Mouse (Mus musculus) left cerebral cortex, adult 18-20 months (tissue): ENCODE data around the gene Hp1bp3. TPM values are rescaled to one million over a fixed set of nuclear protein-coding genes. Genes with fewer than 3 reads are reported as not detected.

ENCODE experiments used
- DNase-seq, 2 experiments: peaks; one replicate each; pipeline ENCODE4 v3.0.0; 2021 to 2022; ENCODE audit warnings: low spot score in 2 of 2, mixed read lengths in 1 of 2
- total RNA-seq, 2 experiments: library from RNA; stranded (reverse); gene quantifications; 2 replicates each; pipeline ENCODE4 v1.2.3; 2021

The Hp1bp3 gene
- total RNA-seq, 2 experiments from 2014 or later = 189 to 191 TPM

DNA sequence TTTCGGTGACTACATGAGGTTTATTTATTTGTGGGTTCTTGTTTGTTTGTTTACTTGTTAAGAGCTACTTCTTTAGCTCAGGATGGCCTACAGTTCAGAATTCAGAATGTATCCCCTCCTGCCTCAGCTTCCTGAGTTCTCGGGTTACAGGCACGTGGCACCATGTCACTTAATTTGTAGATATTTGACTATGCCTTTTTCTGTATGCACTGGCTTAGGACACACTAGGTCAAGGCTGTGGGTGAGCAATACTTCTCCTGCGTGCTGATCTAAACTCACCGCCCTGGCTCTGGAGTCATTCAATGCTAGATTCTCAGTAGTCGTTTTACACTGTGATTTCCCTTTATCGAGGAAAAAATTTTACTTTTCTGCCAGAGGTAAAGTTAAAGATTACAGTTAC is 4.7 kb downstream of the Hp1bp3 start:
- no peak for DNase-seq

DNA sequence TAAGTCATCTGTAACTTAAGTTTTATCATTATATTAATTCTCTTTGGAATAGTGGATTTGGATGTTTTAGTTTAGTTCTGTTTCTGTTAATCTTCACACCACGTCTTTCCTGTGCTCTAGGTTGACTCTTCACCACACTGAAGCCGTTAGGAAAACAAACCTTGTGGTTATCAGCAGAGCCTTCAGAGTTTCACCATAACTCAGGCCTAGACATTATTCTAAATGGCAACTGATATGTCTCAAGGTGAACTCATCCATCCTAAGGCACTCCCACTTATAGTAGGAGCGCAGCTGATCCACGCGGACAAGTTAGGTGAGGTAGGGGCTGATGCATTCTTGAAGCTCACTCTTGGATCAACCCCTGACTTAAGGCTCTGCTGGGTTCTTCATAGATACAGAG is 5.3 kb downstream of the Hp1bp3 start:
- no peak for DNase-seq

DNA sequence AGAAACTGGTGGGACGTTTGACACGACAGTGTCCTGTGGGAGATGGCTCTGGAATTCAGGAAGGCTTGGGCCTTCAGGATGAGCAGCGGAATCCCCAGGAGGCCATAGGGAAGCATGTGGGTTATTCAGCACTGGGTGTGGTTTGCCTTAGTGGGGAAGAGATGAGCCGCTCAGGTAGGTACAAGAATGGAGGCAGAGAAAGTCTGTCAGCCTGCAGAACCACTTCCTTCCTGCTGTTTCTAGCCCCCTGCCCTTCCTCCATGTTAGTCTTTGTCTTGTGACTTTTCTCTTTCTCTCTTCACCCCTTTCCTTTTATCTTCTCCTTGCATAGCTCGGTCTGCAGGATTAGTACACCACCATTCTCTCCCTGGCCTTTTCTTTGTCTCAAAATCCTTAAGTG is 6.3 kb downstream of the Hp1bp3 start:
- no peak for DNase-seq

DNA sequence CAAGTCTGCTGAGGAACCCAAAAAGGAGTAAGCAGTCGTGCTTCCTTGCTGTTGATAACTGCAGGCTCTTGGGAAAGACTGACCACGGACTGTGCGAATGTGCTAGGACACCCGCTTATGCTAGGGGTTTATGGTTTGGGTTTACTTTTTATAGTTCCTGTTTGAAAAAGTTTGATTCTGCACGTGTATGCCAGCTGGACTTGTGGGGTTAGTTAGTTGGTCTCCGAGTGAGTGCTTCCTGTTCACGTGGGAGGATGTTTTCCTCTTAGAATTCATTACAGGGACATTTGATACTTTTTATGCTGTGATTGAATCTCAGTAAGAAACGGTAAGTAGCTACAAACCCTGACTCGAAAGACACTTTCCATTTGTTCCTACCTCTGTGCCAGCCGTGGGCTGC is 7.5 kb downstream of the Hp1bp3 start:
- no peak for DNase-seq

DNA sequence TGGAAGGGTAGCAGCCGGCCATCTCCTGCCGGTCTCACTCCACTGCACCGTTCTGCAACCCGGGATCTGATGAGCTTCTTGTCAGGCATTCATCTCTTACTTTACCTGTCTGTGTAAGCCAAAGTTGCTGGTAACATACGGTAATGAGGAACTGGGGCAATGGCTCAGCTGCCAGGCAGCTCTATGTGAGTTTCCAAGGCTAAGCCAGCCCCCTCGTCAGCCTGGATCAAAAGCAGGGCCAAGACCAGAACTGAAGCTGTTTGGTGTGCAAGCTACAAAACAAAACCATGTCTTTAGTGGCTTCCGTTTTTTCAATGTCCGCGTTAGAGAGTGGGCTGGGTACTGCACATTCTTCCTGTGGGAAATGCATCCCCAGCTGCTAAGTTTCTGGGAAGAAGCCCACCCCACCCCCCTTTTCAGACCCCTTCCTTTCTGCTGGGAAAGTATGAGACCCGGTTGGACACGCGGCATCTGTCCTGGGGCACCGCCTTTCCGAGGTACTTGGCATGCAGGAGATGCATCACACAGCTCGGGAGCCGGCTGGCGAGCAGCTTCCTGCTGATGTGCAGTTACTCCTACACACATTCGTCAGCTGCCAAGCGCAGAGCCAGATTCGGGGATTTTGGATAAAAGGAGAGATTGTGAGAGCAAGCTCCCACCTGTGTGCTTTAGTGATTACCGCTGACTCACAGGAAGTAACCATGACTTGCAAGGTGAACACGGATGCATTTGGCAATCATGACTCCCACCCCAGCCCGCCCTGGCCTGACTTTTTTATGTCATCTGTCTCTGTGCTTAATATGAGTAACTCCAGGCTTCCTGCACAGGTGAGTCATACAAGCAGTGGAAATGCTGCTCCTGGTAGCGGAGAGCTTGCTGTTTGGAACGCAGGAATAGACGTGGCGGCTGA is 30.9 kb downstream of the Hp1bp3 start:
- peak; percentile 82 to 83 for DNase-seq

DNA sequence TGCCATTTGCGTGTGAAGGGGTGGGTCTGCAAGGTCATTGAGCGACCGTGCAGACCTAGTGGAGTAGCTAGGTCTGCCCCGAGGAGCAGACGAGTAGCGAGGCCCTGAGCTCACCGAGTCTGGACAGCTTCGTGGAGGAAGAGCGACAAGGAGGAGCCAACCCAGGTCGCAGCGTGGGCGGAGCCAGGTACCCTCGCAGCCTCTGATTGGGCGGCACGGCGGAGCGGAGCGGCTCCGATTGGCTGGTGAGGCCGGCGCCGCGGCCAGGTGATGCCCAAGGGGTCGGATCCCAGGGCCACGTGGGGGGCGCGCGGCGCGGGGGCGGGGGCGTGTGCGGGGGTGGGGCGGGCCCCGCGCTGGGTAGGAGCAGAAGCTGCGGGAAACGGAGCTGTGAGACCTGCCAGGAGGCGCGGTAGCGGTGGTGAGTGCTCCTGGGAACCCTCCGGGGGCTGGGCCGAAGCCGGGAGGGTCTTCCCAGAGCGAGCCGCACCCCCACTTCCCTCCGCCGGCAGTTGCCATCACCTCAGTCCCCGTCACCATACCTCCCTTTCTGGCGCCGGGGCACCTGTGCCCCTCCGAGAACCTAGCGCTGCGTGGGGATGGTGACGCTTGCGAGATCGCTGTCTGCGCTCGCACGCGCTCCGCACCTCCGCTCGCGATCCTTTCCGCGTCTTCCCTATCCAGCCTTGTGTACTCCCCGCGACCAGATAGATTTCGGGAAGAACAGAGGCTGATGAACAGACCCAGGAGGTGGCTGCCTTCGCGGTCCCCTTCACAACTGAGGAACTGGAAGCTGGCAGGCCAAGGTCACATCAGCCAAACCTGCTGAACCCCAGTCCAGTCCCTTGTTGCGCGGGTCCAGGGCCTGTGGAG is 34.2 kb downstream of the Hp1bp3 start, which contains the start of the genes Sh2d5 and Kif17:
Sh2d5 (plus strand) TSS at position 316 of the 873 bp plus-strand sequence.
Kif17 (plus strand) TSS at position 348 of the 873 bp plus-strand sequence.
- DNase-seq = peak; percentile 91 to 95

DNA sequence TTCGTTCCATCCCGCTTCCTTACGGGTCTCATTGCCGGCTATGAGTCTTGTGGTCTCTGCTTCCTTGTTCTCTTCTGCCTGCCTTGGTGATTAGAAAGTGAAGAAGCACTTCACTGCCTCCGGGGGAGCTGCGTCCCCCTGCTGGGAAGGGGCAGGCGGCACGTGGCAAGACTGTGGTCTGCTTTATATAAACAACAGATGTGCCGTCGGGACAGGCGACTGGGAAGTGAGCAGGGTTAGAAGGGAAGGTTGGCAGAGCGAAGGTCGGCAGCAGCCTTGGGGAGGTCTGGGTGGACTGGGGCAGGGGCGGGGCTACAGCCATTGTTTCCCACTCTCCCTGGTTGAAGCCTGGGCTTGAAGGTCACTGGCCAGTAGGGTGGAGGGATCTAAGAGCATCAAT is 35.7 kb downstream of the Hp1bp3 start:
- peak; percentile 37 to 39 for DNase-seq

DNA sequence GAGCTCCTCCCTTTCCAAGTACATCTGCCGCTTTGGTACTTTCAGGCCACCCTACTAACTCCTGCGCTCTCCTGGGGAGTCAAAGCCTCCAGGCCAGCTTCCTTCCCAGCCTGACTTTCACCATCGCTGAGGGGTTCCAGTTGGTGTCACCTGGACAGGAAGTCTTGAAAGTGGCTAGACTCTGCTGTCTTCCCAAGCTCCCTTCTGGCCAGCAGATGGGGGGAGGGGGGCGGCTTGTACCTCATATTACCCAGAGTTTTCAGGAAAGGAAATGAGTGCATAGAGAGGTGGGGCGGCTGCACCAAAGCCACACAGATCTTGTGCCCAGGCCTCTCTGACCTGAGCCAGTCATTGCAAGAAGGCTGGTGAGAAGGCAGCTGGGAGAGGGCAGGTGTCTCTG is 36.1 kb downstream of the Hp1bp3 start:
- DNase-seq = no peak

DNA sequence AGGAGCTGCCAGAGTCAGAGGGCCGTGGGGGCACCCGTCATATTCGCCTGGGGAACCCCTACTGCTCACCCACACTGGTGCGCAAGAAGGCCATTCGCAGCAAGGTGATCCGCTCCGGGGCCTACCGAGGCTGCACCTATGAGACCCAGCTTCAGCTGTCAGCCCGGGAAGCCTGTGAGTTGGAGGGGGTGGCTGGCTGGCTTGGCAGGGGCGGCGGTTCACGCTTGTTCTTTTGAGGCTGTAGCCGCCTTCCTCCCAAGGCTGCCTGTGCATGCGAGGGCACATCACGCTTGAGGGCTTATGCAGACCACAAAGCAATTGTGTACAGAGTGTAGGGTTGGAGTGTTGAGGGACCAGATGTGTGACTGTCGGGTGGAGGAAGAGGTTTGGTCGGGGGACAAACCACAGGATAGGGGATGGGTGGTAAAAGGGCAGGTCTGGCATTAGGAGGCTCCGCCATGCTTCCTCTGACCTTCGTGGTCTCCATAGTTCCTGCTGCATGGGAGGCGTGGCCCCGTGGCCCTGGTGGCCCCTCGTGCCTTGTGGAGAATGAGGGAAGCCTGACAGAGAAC is 41.1 kb downstream of the Hp1bp3 start:
- DNase-seq = no peak

DNA sequence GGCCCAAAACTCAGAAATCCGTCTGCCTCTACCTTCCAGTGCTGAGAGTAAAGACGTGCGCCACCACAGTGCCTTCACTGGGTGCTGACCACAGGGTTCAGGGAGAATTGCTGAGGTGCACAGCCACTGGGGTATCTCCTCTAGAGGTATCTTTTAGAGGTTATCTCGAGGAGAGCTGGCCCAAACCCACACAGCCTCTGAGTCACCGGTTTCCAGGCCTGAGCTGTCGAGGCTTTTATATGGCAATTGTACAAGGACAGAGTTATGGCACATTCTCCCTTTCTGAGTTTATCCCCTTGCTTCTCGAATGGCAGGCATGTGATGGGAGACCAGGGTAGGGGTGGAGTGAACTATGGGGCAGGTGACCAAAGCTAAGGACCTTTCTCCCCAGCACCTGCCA is 42.6 kb downstream of the Hp1bp3 start:
- DNase-seq = no peak

DNA sequence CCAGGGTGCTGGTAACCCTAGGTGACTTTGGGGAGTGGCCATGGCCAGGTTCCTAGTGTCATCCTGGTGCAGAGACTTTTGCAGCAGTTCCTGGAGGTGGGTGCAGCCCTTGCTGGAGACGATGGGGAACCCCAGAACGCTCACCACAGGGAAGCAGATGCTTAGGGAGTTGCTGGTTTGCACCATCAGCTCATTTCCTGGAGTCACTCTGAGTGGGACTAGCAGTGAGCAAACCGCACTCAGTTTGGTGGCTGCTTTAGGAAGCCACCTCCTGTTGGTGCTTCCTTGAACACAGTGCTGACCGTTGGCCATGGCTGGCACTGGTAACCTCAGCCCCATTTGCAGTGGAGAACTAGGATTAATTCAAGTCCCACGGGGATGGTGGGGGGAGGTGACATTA is 43.4 kb downstream of the Hp1bp3 start:
- DNase-seq = no peak

DNA sequence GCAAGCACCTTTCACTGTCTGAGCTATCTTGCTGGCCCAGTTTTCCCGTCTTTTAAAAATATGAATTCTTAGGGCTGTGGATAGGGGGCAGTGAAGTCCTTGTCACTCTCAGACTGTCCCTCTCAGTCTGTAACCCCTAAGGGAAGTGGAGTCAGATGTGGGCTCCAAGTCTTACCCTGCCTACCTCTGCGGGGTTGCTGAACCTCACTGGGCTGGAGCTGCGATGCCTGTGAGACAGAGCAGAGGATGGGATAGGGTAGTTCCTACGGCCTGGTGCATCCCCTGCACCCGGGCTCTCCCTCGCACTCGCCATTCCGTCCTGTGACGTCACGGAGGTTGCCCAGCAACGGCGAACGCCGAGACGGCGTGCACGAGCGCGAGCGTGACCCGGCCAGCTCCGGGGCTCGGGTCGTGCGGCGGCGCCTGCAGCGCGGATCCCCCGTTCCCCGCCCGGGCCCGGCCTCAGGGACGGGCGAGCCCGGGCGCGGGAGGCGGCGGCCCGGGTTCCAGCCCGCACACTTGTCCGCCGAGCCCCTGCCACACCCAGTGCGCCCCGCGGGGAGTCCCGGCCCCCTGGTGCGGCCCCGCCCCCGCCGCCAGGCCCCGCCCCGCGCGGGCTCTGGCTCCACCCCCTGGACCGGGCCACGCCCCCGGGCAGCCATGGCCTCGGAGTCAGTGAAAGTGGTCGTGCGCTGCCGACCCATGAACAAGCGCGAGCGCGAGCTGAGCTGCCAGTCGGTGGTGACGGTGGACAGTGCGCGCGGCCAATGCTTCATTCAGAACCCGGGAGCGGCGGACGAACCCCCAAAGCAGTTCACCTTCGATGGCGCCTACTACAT is 46.0 kb downstream of the Hp1bp3 start:
- DNase-seq = peak; percentile 93 to 94

DNA sequence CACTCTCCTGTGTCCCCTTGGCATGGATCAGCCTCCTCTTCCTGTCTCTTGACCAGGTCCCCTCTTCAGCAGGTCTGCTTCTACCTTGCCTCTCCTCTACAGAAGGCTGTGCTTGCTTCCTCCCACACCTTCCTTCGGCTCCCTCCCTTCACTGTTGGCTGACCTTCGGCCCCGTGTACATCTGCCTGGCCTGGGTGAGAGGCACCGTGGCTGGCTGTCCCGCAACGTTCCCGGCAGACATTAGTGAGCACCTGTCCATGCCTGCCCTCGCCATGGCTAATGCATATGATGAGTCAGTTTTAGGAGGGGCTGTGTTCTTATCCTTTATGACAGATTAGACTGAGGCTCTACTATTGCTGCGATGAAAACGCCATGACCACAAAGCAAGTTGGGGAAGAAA is 51.8 kb downstream of the Hp1bp3 start:
- DNase-seq = no peak

DNA sequence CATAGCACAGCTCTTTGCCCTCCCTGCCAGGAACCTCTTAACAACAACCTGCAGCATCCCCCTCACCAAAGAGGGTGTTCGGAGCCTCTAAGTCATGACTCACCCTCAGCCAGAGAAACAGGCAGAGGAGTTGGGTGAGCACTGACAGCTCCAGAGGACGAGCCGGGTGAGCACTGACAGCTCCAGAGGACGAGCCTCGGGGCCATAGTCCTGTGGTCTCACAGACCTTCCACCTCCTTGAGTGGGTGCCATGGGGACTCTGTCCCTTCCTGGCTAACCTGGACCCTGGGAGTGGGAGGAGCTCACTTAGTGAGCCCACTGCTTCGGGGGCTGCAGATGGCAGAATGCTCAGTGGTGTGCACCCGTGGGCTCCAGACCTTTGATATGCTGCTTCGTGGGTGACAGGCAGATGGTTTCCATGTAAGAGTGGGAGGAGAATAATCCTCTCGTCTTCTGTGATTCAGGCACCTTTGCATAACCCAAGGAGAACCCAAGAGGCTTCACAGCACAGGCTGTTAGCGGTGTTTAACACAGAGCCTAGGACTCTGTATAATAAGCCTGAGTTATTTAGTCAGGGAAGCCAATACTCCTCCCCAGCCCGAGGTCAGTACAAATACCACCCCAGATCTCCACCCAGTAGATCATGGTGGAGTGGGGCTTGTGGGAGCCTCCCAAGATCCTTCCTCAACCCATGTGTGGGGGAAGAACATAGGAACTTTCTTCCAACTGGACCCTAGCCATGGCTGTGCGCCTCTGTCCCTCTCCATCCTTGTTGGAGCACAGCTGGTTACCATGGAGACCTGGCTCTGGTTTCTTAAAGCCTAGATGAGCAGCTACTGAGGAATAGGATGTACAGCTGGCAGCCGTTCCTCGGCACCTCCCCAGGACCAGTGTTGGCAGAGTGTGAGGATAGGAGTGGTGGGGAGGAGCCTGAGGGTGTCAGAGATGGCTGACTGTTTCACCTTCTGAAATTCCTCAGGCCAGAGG is 56.2 kb downstream of the Hp1bp3 start:
- DNase-seq = peak; percentile 72 to 77

DNA sequence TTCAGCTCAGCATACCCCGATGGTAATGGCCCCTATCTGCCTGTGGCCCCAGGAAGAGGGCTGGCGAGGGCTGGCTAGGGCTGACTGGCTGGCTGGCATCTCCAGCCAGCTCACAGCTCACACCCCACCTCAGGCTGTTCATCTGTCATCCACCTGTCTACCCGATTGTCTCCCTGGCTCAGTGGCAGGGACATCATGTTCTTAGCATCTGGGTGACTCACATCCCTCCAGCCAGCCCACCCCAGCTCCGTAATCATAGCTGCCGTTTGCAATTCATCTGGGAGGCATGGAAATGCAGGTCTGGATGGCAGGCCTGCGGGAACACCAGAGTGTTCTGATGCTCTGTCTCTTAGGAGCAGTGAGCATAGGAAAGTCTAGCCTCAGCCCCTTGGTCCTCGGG is 62.2 kb downstream of the Hp1bp3 start:
- DNase-seq = peak; percentile 56 to 63

DNA sequence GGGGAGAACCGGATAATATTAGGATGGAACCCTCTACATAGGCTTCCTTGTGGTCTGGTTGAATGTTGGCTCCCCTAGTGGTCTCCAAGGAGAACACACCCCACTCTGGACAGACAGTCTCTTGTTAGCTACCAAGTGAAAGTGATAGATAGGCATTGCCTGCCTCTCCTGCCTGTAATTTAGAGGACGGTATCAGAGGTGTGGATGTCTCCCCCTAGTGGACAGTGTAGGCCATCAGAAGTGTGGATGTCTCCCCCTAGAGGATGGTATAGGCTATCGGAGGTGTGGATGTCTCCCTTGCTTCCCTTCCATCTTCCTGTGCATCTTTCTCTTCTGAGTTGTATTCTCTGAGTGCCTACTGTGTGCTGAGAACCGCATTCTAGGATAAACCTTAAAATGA is 66.7 kb downstream of the Hp1bp3 start:
- DNase-seq = peak; percentile 58 to 67

DNA sequence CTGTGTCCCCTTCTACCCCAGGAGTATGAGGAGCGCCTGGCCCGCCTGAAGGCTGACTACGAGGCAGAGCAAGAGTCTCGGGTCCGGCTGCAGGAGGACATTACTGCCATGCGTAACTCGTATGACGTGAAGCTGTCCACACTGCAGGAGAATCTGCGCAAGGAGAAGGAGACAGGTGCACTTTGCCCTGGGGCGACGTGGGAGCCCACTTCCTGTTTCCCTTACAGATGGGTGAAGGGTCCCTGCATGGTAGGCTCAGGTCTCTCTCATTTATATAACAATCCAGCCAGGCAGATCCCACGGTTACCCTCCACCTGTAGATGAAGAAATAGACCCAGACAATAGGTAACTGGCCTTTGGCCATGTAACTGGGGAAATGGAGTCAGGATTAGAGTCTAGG is 70.3 kb downstream of the Hp1bp3 start:
- DNase-seq = no peak

DNA sequence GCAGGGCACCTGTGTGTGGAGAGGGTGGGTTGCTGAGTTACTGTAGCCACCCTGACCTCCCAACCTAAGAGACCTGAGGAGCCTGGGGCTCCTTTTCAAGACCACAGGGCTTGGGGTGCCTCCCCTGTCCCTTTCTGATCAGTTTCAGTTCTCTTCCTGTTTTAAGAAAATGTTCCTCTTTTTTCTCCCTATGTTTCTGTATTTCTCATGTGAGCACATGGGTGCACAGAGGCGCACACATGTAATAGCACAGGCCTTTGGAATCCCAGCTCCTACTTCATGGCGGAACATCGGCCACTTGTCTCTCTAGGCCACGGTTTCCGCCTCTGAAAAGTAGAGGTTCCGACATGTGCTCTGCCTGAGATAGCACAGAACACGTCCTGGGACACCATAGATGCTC is 72.6 kb downstream of the Hp1bp3 start:
- DNase-seq = no peak

DNA sequence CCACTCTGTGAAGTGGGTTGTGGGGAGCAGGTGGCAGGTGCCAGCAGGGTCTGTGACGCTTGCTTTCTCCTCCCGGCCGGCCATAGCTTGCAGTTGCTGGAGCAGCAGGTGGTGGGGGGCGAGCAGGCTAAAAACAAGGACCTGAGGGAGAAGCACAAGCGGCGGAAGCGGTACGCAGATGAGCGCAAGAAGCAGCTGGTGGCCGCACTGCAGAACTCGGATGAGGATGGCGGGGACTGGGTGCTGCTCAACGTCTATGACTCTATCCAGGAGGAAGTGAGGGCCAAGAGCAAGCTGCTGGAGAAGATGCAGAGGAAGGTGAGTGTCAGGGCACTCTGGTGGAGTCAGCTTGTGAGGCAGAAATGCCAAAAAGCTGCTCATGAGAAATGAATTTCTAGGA is 75.9 kb downstream of the Hp1bp3 start:
- DNase-seq = no peak
